Mouse (Mus musculus) midbrain, embryonic 16.5 days (tissue): ENCODE data around the gene E030018B13Rik. TPM values are rescaled to one million over a fixed set of nuclear protein-coding genes. Genes with fewer than 3 reads are reported as not detected.

Experiments
- ATAC-seq: fragments of 200-750 bp; cut with Nextera tagmentation; 2 replicates; pipeline ENCODE4 v1.8.0; 2017; ENCODE audit warnings: moderate TSS enrichment
- H3K27ac ChIP-seq: fragments of 300-500 bp; sonication (generic); 2 replicates; pipeline ENCODE4 v1.5.1; 2014; ENCODE audit warnings: mild to moderate bottlenecking, low read length, mixed read lengths
- H3K27me3 ChIP-seq: fragments of 300-500 bp; sonication (generic); 2 replicates; pipeline ENCODE4 v1.6.1; 2014; ENCODE audit warnings: low read depth, low read length, mixed read lengths; ENCODE audit not compliant: control insufficient read depth, insufficient read depth
- H3K36me3 ChIP-seq: fragments of 300-500 bp; sonication (generic); 2 replicates; pipeline ENCODE4 v1.6.1; 2014; ENCODE audit warnings: mild to moderate bottlenecking, low read length, moderate library complexity, mixed read lengths; ENCODE audit not compliant: control insufficient read depth, insufficient read depth
- H3K4me1 ChIP-seq: fragments of 300-500 bp; sonication (generic); 2 replicates; pipeline ENCODE4 v1.6.1; 2014; ENCODE audit warnings: mild to moderate bottlenecking, low read length, mixed read lengths; ENCODE audit not compliant: control insufficient read depth, insufficient read depth
- H3K4me2 ChIP-seq: fragments of 300-500 bp; sonication (generic); 2 replicates; pipeline ENCODE4 v1.6.1; 2014; ENCODE audit warnings: mild to moderate bottlenecking, low read length, mixed read lengths
- H3K4me3 ChIP-seq: fragments of 300-500 bp; sonication (generic); 2 replicates; pipeline ENCODE4 v1.5.1; 2014; ENCODE audit warnings: low read depth, mild to moderate bottlenecking, low read length, moderate library complexity, mixed read lengths
- H3K9ac ChIP-seq: fragments of 300-500 bp; sonication (generic); 2 replicates; pipeline ENCODE4 v1.6.1; 2014; ENCODE audit warnings: low read depth, low read length, mixed read lengths
- H3K9me3 ChIP-seq: fragments of 300-500 bp; sonication (generic); replicated peaks from 2 replicates; pipeline ENCODE4 v1.6.1; 2014; ENCODE audit warnings: mild to moderate bottlenecking, low read length, mixed read lengths; ENCODE audit not compliant: control insufficient read depth, poor library complexity, severe bottlenecking
- WGBS: fragments of 180-500 bp; shearing (Covaris S2); extraction: QIAGEN DNeasy Blood & Tissue Kit; methylation state at CpG from one replicate; pipeline ENCODE4 v1.1.7; 2014; 5-methylcytosine and 5-hydroxymethylcytosine counted together
- polyA plus RNA-seq: library from polyadenylated mRNA; unstranded; fragments of >200 nt; fragmentation: Nextera tagmentation; extraction: Ambion mirVana; gene quantifications from 2 replicates; pipeline ENCODE4 v1.2.1, GENCODE M21; 2015

E030018B13Rik gene
- polyA plus RNA-seq, 1 experiment from 2014 or later: not detected

DNA sequence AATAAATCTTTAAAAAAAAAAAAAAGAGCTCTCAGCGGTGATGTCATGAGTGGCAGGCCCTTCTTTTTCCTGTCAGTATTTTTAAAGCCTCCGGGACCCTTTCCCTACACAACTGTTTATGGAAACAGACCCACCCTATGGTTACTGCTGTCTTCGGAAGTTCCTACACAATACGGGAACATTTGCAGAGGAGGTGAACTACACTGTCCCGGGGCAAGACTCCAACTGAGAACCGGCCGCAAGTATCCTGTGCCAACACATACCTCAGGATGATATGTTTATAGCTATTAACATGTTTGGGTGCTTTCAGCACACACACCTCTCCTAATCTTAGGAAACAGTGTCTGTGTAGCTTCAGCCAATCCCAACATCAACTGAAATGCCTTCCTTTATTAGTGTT lies 31.6 kb upstream of the E030018B13Rik start:
- H3K4me1 ChIP-seq: peaks cover 3% of the 10 kb centered on the region; the same call in 1 of the 2 replicates
- no peak overlapping the region for H3K27ac ChIP-seq
- H3K4me3 ChIP-seq: no peak overlapping the region
- ATAC-seq: no peak
- no peak overlapping the region for H3K4me2 ChIP-seq
- 91% methylated on average over 7 of the region's 7 CpGs for WGBS
- peaks cover 7% of the 10 kb centered on the region for H3K36me3 ChIP-seq
- H3K9me3 ChIP-seq: no peaks in the 10 kb centered on the region
- H3K9ac ChIP-seq: no peak overlapping the region
- no peaks in the 10 kb centered on the region for H3K27me3 ChIP-seq

DNA sequence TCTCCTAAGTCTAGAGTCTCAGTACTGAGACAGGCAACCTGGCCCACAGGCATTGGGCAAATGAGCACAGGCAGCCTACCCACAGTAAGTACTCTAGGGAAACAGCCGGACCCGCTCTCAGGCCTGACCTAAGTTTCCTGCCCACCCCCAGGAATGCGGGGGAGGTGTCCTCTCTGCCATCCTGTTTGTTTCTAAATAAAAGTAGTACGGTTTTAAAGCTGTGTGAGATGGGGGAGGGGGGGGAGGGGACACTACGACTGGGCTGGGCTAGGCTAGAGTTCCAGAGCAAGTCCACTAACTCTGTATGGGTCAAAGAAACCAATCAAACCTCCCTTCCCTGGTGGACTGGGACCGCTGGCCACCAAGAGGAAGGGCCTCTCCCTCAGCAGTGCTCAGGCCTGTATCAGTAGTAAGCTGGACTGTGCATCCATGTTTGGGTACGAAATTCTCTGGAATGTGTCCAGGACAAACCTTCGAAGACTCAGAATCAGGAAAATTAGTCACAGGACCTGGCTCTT lies 29.6 kb upstream of the E030018B13Rik start:
- 73% methylated on average over 8 of the region's 8 CpGs for WGBS
- ATAC-seq: no peak
- H3K36me3 ChIP-seq: peaks cover 14% of the 10 kb centered on the region
- no peak overlapping the region for H3K4me3 ChIP-seq
- H3K27ac ChIP-seq: no peak overlapping the region
- no peaks in the 10 kb centered on the region for H3K27me3 ChIP-seq
- H3K4me1 ChIP-seq: peaks cover 3% of the 10 kb centered on the region; the same call in 1 of the 2 replicates
- H3K9me3 ChIP-seq: no peaks in the 10 kb centered on the region
- no peak overlapping the region for H3K4me2 ChIP-seq
- no peak overlapping the region for H3K9ac ChIP-seq

DNA sequence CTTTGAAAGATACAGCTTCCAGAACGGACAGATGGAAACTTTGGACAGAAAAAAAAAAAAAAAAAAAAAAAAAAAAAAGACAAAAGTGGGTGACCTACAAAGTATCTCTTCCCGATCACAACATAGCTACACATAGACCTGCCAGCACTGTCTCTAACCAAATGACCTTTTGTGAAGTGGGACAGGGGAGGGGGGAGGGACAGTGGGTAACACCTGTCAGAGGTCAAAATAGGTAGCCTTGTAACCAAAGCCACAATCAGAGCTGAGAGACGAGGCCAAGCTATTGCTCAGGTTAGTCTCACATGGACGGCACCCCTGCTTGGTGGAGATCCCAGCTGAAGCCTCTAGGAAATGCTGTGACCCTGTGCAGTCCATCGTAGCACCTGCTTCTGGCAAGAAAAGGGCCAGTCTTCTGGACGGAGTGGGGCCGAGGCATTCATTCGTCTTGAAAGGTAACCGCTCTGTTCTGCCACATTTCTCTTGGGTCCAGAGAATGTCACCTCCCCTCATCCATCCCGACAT lies 29.0 kb upstream of the E030018B13Rik start:
- no peaks in the 10 kb centered on the region for H3K27me3 ChIP-seq
- H3K27ac ChIP-seq: no peak overlapping the region
- peaks cover 14% of the 10 kb centered on the region for H3K36me3 ChIP-seq
- no peak overlapping the region for H3K4me3 ChIP-seq
- peaks cover 3% of the 10 kb centered on the region; the same call in 1 of the 2 replicates for H3K4me1 ChIP-seq
- H3K9me3 ChIP-seq: no peaks in the 10 kb centered on the region
- no peak overlapping the region for H3K9ac ChIP-seq
- no peak overlapping the region for H3K4me2 ChIP-seq
- no peak for ATAC-seq
- WGBS: 89% methylated on average over 10 of the region's 10 CpGs

DNA sequence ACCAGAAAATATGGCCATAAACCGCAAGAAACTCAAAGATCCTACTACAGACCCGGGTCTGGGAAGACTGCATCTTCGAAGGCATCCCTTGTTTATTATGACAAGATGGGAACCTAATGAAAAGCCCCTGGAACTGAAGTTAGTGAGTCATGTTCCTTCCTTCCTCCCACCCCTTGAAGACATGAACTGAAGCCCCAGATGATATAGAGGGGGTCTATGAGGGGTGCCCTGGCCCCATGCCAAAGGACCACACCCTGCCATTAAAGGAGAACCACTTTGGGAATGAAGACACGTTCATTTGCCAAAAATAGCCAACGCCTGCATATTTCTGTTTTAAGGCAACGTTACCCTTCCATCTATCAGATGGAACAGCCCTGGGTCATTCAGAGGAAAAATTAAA lies 28.0 kb upstream of the E030018B13Rik start:
- Histone ChIP-seq H3K9ac (no peak overlapping the region), H3K9me3 (no peaks in the 10 kb centered on the region), H3K4me1 (peaks cover 6% of the 10 kb centered on the region; the same call in 1 of the 2 replicates), H3K4me2 (no peak overlapping the region), H3K36me3 (peaks cover 14% of the 10 kb centered on the region), H3K27ac (no peak overlapping the region), H3K27me3 (no peaks in the 10 kb centered on the region), H3K4me3 (no peak overlapping the region)
- no peak for ATAC-seq
- 81% methylated on average over 6 of the region's 6 CpGs for WGBS

DNA sequence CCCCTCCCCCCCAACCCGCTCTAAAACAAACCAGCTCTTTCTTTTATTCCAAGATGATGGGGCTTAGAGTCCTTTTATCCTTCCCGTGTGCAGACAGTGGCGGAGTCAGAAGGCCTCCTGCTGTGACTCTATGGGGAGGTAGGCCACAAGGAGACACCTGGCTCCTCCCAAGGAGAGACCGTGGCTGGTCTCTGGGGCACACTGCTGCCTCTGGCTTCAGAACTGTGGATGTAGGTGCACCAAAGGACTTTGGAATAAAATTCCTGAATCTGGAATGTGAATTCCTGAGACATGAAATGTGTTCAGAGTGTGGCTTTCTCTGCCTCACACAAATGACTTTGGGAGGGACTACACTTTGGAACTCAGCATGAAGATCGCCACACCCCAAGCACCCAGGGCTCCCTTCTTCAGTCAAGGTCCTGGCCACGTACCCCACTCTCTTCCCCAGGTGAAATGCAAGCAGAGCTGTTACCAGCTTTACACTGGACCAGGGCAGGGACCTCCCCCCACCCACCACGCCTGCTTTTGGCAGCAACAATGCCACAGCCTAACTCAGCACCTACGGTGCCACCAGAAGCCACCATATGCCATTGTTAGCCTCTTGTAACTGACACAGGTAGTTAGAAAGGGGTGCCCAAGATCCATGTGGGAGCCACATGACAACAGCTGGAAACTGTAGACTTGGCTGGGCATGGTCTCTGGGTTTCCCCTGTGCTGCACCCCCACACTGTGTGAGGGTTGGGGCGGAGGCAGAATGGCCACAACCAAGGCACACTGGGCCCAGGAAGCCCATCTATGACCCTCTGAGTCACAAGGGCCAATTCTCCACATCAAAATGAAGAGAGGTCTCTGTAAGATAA lies 27.3 kb upstream of the E030018B13Rik start:
- H3K4me2 ChIP-seq: no peak overlapping the region
- H3K36me3 ChIP-seq: peaks cover 14% of the 10 kb centered on the region
- H3K4me1 ChIP-seq: peaks cover 7% of the 10 kb centered on the region; the same call in 1 of the 2 replicates
- H3K9me3 ChIP-seq: no peaks in the 10 kb centered on the region
- no peak for ATAC-seq
- WGBS: 67% methylated on average over 9 of the region's 9 CpGs
- H3K27me3 ChIP-seq: no peaks in the 10 kb centered on the region
- H3K27ac ChIP-seq: no peak overlapping the region
- H3K4me3 ChIP-seq: no peak overlapping the region
- no peak overlapping the region for H3K9ac ChIP-seq

DNA sequence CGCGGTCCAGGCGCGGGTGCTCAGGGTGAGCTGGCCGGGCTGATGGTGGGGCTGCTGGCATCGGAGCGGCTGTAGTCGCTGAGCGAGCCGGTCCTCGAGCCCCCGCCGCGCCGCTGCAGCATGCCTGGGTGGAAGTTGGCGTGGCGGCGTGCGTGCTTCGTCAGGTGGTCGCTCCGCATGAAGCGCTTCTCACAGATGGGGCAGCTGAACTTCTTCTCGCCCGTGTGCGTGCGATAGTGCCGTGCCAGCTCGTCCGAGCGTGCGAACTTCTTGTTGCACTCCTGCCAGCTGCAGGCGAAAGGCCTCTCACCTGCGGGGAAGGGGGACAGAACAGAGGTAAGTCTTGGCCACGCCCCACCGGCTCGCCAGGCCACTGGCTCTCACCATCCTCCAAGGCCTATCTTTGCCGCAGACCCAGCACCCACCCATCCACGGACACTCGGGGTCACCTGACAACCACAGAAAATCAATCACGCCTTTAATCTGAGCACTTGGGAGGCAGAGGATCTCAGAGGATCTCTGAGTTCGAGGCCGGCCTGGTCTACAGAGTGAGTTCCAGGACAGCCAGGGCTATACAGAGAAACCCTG lies 25.1 kb upstream of the E030018B13Rik start:
- WGBS: 77% methylated on average over 43 of the region's 43 CpGs
- Histone ChIP-seq H3K9ac (no peak overlapping the region), H3K36me3 (peaks cover 14% of the 10 kb centered on the region), H3K9me3 (no peaks in the 10 kb centered on the region), H3K4me1 (peaks cover 9% of the 10 kb centered on the region; the same call in 1 of the 2 replicates), H3K27me3 (no peaks in the 10 kb centered on the region), H3K4me2 (no peak overlapping the region), H3K27ac (no peak overlapping the region), H3K4me3 (no peak overlapping the region)
- ATAC-seq: no peak

DNA sequence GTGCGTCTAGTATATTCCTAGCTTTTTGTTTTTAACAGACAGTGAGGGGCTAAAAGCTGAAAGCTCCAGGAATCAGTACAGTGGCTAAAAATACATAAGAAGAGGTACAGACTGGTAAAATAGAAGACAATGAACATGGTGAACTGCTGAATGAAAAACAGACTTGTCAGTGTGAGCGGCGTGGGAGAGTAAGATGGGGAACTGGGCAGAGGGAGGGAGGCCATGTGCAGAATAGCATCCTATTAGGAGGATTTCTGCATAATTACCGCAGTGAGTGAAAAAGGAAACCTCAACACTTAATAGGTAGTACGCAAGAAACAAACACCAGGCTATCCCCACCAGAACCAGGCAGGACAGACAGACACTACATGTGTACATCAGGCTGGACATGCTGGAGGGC lies 23.5 kb upstream of the E030018B13Rik start:
- WGBS: 63% methylated on average over 5 of the region's 5 CpGs
- Histone ChIP-seq H3K27me3 (no peaks in the 10 kb centered on the region), H3K4me2 (no peak overlapping the region), H3K4me1 (peaks cover 17% of the 10 kb centered on the region), H3K9me3 (no peaks in the 10 kb centered on the region), H3K4me3 (no peak overlapping the region), H3K27ac (no peak overlapping the region), H3K9ac (no peak overlapping the region), H3K36me3 (peaks cover 14% of the 10 kb centered on the region)
- no peak for ATAC-seq

DNA sequence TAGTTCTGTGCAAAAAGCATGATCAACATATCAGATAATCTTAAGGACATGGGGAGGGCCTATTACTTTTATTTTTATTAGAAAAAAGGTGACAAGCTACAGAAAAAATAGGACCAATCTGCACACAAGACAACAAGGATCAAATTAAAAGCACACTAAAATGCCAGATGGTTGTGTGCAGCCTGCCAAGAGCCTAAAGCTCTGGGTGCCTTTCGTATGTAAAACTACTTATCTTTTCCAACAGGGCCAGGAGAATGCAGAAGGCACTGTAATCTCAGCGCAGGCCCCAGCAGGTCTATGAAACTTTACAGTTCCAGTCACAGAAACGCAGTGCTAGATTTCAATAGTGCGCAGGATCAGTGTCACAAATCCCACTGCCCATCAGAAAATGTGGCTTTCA lies 22.9 kb upstream of the E030018B13Rik start:
- H3K27ac ChIP-seq: no peak overlapping the region

DNA sequence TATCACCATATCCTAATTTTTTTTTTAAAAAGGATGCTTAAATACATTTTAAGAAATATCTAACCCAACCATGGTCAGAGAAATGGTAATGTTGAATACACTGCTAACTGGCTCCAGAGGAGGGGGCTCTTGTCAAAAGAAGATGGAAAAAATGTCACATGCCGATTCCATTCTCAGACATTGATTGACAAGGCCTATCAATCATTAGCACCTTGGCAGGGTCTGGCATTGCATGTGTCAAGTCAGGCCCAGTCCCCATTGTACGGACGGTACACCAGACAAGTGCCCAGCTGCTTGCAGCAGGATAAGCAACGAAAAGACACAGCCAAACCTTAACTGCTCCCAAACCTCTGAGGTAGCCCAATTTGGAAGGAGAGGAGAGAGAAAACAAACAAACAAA lies 22.0 kb upstream of the E030018B13Rik start:
- no peak overlapping the region for H3K27ac ChIP-seq

More for the DNA sequence above, 22.9 kb upstream of the E030018B13Rik start:
- Histone ChIP-seq H3K9me3 (no peaks in the 10 kb centered on the region), H3K4me3 (no peak overlapping the region), H3K9ac (no peak overlapping the region), H3K27me3 (no peaks in the 10 kb centered on the region), H3K4me1 (peaks cover 17% of the 10 kb centered on the region), H3K4me2 (no peak overlapping the region), H3K36me3 (peaks cover 14% of the 10 kb centered on the region)
- WGBS: 41% methylated on average over 4 of the region's 4 CpGs
- no peak for ATAC-seq

More for the DNA sequence above, 22.0 kb upstream of the E030018B13Rik start:
- 65% methylated on average over 4 of the region's 4 CpGs for WGBS
- ATAC-seq: no peak
- Histone ChIP-seq H3K9me3 (no peaks in the 10 kb centered on the region), H3K9ac (no peak overlapping the region), H3K27me3 (no peaks in the 10 kb centered on the region), H3K36me3 (peaks cover 10% of the 10 kb centered on the region), H3K4me2 (no peak overlapping the region), H3K4me3 (no peak overlapping the region), H3K4me1 (peaks cover 17% of the 10 kb centered on the region)
